Mouse (Mus musculus) stomach, embryonic 16.5 days (tissue): ENCODE measurements at regions not wholly inside any gene's neighbourhood (a gene's known extent, or its start where the extent isn't known, plus 50 kb on each side); places are given as distances from the start of the nearest gene placed in this dataset.

ENCODE experiments used
- ATAC-seq: fragments of 200-750 bp; cut with Nextera tagmentation; 2 replicates; pipeline ENCODE4 v1.8.0; 2017; ENCODE audit warnings: moderate number of reproducible peaks, moderate TSS enrichment; ENCODE audit not compliant: insufficient read depth, low FRiP score
- H3K27ac ChIP-seq: fragments of 300-500 bp; sonication (generic); 2 replicates; pipeline ENCODE4 v1.5.1; 2014; ENCODE audit warnings: low read length
- H3K27me3 ChIP-seq: fragments of 300-500 bp; sonication (generic); 2 replicates; pipeline ENCODE4 v1.6.1; 2014; ENCODE audit warnings: low read length, control low read depth, mixed read lengths; ENCODE audit not compliant: control insufficient read depth, insufficient read depth
- H3K36me3 ChIP-seq: fragments of 300-500 bp; sonication (generic); 2 replicates; pipeline ENCODE4 v1.6.1; 2014; ENCODE audit warnings: low read length; ENCODE audit not compliant: control insufficient read depth, insufficient read depth
- H3K4me1 ChIP-seq: fragments of 300-500 bp; sonication (generic); 2 replicates; pipeline ENCODE4 v1.6.1; 2014; ENCODE audit warnings: low read length, control low read depth, mixed read lengths; ENCODE audit not compliant: control insufficient read depth, insufficient read depth
- H3K4me2 ChIP-seq: fragments of 300-500 bp; sonication (generic); 2 replicates; pipeline ENCODE4 v1.6.1; 2014; ENCODE audit warnings: low read depth, low read length, mixed read lengths
- H3K4me3 ChIP-seq: fragments of 300-500 bp; sonication (generic); replicated peaks from 2 replicates; pipeline ENCODE4 v1.5.1; 2014; ENCODE audit warnings: mild to moderate bottlenecking, low read length
- H3K9ac ChIP-seq: fragments of 300-500 bp; sonication (generic); 2 replicates; pipeline ENCODE4 v1.6.1; 2014; ENCODE audit warnings: low read length
- H3K9me3 ChIP-seq: fragments of 300-500 bp; sonication (generic); replicated peaks from 2 replicates; pipeline ENCODE4 v1.6.1; 2016; ENCODE audit warnings: low read length, control low read depth; ENCODE audit not compliant: control insufficient read depth
- WGBS: fragments of 180-500 bp; shearing (Covaris S2); extraction: QIAGEN DNeasy Blood & Tissue Kit; methylation state at CpG from one replicate; pipeline ENCODE4 v1.1.7; 2014; 5-methylcytosine and 5-hydroxymethylcytosine counted together

DNA sequence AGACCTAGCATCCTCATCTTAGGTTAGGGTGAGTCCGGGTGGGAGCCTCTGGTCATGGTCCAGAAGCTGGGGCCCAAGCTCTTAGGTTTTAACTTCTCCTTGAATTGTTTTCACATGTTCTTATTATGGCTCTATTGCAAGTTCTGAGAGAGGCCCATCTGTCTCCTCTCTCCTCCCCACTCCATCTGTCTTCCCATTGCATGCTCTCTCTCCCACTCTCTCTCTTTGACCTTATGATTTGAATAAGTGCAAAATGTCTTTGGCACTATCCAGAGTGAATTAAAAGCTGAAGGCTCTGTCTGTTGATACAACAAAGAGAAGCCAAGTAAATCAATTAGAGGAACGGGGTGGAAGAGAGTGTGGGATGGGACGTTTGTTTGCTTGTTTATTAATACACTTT, 146.2 kb upstream of the Rfx3 start:
- no peak overlapping the region for H3K9ac ChIP-seq
- H3K9me3 ChIP-seq, result no peaks in the 10 kb centered on the region; the same call in 1 of the 2 replicates
- ATAC-seq, result no peak
- no peaks in the 10 kb centered on the region for H3K27me3 ChIP-seq
- H3K4me1 ChIP-seq, result no peaks in the 10 kb centered on the region
- H3K4me3 ChIP-seq, result no peak overlapping the region
- WGBS, result 69% methylated on average over 3 of the region's 3 CpGs
- no peak overlapping the region for H3K4me2 ChIP-seq
- no peaks in the 10 kb centered on the region for H3K36me3 ChIP-seq
- H3K27ac ChIP-seq, result no peak overlapping the region

DNA sequence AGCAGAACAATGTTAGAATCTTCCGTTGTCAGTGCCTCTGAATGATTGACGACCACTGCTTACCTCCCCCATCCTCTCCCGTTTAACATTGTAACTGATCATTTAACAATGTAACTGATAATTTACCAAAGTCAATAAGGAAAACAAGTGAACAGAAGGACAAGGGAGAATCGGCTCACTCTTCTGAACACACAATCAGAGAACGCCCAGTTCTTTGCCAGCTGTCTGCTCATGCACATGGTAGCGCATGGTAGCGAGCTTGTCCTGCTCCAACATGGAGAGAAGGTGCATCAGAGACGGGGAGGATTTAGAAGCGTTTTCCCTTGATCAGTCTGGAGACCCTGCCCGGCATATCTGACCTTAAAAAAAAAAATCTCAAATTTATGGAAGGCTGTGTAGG, 126.6 kb upstream of the Rfx3 start:
- Histone ChIP-seq H3K4me3 (no peak overlapping the region), H3K4me2 (no peak overlapping the region), H3K4me1 (no peaks in the 10 kb centered on the region), H3K9ac (no peak overlapping the region), H3K9me3 (no peaks in the 10 kb centered on the region), H3K36me3 (no peaks in the 10 kb centered on the region), H3K27me3 (no peaks in the 10 kb centered on the region), H3K27ac (no peak overlapping the region)
- ATAC-seq, result no peak
- WGBS, result 73% methylated on average over 10 of the region's 10 CpGs

DNA sequence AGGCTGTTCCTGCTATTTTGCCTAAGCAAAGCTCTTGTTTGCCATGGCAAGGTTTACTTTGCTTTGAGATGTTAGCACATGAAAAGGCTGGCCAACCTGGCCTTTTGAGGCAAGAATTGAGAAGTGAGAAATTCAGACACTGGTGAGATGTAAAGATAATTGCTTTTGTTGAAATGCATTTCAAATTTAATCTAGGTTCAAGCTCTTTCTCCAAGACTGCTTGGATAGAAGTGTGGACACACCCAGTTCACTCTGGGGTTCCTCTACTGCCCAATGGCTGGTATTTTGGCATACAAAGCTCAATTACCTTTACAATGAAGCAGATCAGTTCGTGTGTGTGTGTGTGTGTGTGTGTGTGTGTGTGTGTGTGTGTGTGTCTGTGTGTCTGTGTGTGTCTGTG, 123.8 kb upstream of the Rfx3 start:
- H3K4me2 ChIP-seq, result no peak overlapping the region
- H3K4me1 ChIP-seq, result no peaks in the 10 kb centered on the region
- no peaks in the 10 kb centered on the region for H3K27me3 ChIP-seq
- 25% methylated on average over 1 of the region's 1 CpGs for WGBS
- no peaks in the 10 kb centered on the region for H3K36me3 ChIP-seq
- ATAC-seq, result no peak
- H3K9me3 ChIP-seq, result no peaks in the 10 kb centered on the region
- no peak overlapping the region for H3K27ac ChIP-seq
- no peak overlapping the region for H3K4me3 ChIP-seq
- no peak overlapping the region for H3K9ac ChIP-seq

DNA sequence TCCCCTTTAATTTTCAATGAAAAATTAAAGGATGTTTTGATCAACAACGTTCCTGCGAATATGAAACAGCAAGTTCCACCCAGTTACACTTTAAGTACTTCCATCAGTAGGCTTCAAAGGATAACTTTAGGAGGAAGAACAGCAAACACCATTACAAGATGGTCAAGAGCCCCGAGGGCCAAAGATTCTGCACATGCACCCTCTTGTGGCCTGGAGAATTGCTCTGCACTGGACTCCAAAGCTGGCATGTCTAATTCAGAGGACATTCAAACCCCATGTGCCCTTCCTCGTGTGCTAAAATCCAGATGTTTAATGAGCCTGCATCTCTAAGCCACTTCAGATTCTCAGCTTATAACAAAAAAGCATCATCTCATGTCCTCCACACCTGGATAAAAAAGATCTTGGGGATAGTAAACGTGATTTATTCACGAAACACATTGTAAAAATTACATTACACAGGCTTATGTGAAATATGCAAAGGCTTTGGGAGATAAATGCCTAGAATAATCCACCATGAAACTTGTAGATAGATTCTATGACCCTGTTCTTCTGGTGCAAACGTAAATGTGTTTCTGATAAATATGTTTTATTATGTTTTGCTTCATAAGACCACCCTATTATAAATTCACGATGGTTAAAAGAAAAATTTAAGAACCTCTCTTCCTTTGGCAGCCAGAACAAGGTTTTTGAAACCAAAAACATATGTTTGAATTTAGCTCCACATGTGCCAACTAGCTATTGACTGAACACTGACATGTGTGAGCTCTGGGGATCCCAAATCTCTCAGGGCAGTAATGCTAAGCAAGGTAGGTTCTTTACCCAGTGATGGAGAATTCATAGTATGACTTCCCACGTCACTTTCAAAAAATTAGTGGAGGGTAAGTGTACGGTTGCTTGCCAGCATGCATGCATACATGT, 100.6 kb upstream of the Rfx3 start:
- Histone ChIP-seq H3K27ac (no peak overlapping the region), H3K36me3 (no peaks in the 10 kb centered on the region), H3K4me3 (no peak overlapping the region), H3K9ac (no peak overlapping the region), H3K4me2 (no peak overlapping the region), H3K9me3 (no peaks in the 10 kb centered on the region), H3K4me1 (no peaks in the 10 kb centered on the region), H3K27me3 (no peaks in the 10 kb centered on the region)
- no peak for ATAC-seq
- WGBS, result 77% methylated on average over 10 of the region's 10 CpGs

DNA sequence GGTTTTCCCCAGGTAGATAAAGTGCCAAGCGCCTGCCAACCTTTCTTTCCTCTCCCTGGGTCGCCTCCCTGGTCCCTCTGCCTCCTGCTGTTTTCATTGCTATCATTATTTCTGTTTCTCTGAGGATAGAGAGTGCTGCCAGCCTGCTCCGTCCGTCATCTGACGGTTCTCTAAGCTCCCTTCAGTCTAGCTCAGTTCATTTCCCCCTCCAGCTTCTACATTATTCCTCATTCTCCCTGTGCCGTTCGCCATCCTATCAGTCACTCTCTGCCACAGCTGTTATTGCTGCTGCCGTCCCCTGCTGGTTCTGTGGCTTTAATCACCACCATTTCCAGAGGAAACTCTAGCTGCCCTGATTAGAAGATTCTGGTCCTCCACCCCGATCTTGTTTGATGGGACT, 84.7 kb upstream of the Rfx3 start:
- Histone ChIP-seq H3K4me2 (no peak overlapping the region), H3K9ac (no peak overlapping the region), H3K4me3 (no peak overlapping the region), H3K4me1 (no peaks in the 10 kb centered on the region), H3K27ac (no peak overlapping the region), H3K9me3 (no peaks in the 10 kb centered on the region), H3K27me3 (no peaks in the 10 kb centered on the region), H3K36me3 (no peaks in the 10 kb centered on the region)
- WGBS, result 25% methylated on average over 9 of the region's 9 CpGs
- no peak for ATAC-seq

DNA sequence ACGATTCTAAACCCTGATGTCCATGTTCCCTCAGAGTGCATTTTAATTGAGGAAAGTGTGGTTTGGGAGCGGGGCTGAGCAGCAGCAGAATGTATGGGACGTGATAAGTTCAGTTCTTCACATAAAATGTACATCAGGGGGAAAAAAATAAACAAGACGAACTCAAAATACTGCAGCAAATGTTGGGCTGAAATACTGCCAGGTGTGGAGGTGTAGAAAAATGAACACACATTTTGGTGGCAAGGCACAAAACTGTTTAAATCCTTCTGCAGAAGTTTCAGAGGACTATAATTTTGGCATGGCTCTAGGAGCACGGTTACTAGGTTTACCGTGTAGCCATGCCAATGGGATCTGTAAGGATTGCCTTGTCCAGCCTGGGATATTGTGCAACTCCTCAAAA, 81.3 kb upstream of the Rfx3 start:
- H3K4me3 ChIP-seq, result no peak overlapping the region
- no peaks in the 10 kb centered on the region for H3K36me3 ChIP-seq
- no peak for ATAC-seq
- H3K9me3 ChIP-seq, result no peaks in the 10 kb centered on the region
- no peak overlapping the region for H3K27ac ChIP-seq
- no peaks in the 10 kb centered on the region for H3K4me1 ChIP-seq
- no peaks in the 10 kb centered on the region for H3K27me3 ChIP-seq
- WGBS, result 85% methylated on average over 6 of the region's 6 CpGs
- no peak overlapping the region for H3K9ac ChIP-seq
- no peak overlapping the region for H3K4me2 ChIP-seq

DNA sequence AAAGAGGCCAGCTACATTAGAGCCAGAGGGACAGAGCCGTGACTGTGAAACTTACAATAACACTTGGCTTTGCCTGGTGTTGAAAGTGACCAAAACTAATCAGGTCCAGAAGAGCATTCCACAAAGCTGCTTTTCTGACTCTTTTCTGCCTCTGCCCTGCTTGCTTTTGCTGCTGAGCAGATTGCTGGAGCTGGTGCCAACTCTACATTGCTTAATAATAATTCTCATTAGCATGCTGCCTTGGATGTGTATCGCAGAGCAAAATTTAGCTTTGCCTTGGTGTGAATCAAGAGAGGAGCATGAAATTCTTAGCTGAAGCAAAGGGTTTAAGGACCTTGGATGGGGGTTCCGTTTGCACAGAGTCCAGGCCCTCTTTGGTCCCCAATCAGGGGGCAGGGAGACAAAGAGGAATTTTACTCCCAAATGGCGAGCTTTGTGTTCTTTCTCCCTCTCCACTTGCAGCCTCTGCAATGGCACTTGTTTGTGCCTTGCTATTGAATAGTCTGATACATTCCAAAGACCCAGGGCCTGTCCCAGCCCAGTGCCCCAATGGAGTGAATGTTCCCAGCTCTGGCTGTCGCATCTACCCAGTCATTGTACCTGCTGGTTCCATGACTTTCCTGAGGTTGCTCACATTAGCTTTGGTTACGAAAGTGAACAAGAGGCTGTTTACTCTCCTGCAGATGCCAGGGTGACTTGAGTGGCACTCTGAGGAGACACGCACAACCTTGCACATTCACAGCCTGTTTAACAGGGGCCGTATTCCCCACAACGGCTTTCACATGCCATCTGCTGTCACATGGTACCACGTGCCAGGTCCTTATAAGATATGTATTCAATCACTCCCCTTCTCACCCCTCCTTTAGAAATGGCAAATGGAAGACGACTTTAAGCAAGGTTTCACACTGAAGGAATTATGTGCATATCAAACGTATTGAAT, 76.9 kb upstream of the Rfx3 start:
- no peak for ATAC-seq
- WGBS, result 78% methylated on average over 12 of the region's 12 CpGs

DNA sequence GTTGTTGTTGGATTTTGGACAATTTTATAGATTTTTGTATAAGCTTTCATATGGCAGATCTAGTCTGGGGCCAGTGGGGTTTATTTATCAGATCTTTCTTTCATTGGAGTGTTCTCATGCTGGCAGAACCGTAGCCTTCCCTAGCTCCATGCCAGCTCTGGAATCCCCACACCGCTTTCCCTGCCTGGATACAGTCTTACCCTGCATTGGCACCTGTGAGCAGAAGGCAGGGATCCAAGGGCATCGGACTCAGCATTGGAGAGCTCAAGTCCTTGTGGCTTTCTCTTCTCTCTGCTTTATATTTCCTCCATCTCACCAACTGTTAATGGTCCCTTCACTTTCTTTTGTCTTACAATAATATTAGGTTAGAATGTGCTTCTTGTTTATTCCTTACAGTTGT, 59.4 kb upstream of the Rfx3 start:
- ATAC-seq, result no peak
- Histone ChIP-seq H3K4me1 (no peaks in the 10 kb centered on the region), H3K4me3 (no peak overlapping the region), H3K27me3 (no peaks in the 10 kb centered on the region), H3K4me2 (no peak overlapping the region), H3K36me3 (no peaks in the 10 kb centered on the region), H3K9ac (no peak overlapping the region), H3K27ac (no peak overlapping the region), H3K9me3 (no peaks in the 10 kb centered on the region)
- WGBS, result 82% methylated on average over 3 of the region's 3 CpGs

More for the DNA sequence above, 76.9 kb upstream of the Rfx3 start:
- Histone ChIP-seq H3K4me3 (no peak overlapping the region), H3K4me1 (no peaks in the 10 kb centered on the region), H3K4me2 (no peak overlapping the region), H3K27me3 (no peaks in the 10 kb centered on the region), H3K36me3 (no peaks in the 10 kb centered on the region), H3K9me3 (no peaks in the 10 kb centered on the region), H3K9ac (no peak overlapping the region), H3K27ac (no peak overlapping the region)
